Mouse (Mus musculus) CH12.LX (cell line): ENCODE results near the gene Dgcr6.

Experiments used
- CTCF ChIP-seq, 2 experiments: IDR thresholded peaks in 1 of 2; conservative IDR thresholded peaks in 1 of 2; 2 replicates each; pipeline ENCODE4 v1.5.1; 2011 to 2012; ENCODE audit warnings: low read depth in 2 of 2, low read length in 2 of 2, improper control_type of control experiment in 1 of 2, inconsistent platforms in 1 of 2, mild to moderate bottlenecking in 1 of 2, moderate library complexity in 1 of 2
- EP300 ChIP-seq: IDR thresholded peaks from 2 replicates; pipeline ENCODE4 v1.6.1; 2011; ENCODE audit warnings: low read length, improper control_type of control experiment
- GABPA ChIP-seq: IDR thresholded peaks from 2 replicates; pipeline ENCODE4 v1.6.1; 2012; ENCODE audit warnings: low read depth, low read length, improper control_type of control experiment, inconsistent platforms; ENCODE audit not compliant: insufficient replicate concordance
- HCFC1 ChIP-seq: IDR thresholded peaks from 2 replicates; pipeline ENCODE4 v1.6.1; 2012; ENCODE audit warnings: low read depth, mild to moderate bottlenecking, inconsistent platforms, low read length, improper control_type of control experiment
- KAT2A ChIP-seq: IDR thresholded peaks from 2 replicates; pipeline ENCODE4 v1.6.1; 2012; ENCODE audit warnings: low read length, improper control_type of control experiment, inconsistent platforms; ENCODE audit not compliant: insufficient replicate concordance
- MAZ ChIP-seq: IDR thresholded peaks from 2 replicates; pipeline ENCODE4 v1.6.1; 2012; ENCODE audit warnings: low read depth, mild to moderate bottlenecking, inconsistent platforms, low read length, improper control_type of control experiment, moderate library complexity
- PAX5 ChIP-seq: IDR thresholded peaks from 2 replicates; pipeline ENCODE4 v1.6.1; 2012; ENCODE audit warnings: low read length, inconsistent platforms, mixed read lengths
- POLR2A ChIP-seq: IDR thresholded peaks from 2 replicates; pipeline ENCODE4 v1.6.1; 2011; ENCODE audit warnings: low read depth, mild to moderate bottlenecking, improper control_type of control experiment, low read length
- POLR2AphosphoS2 ChIP-seq: IDR thresholded peaks from 2 replicates; pipeline ENCODE4 v1.6.1; 2011; ENCODE audit warnings: low read depth, low read length, improper control_type of control experiment
- ZC3H11A ChIP-seq: IDR thresholded peaks from 2 replicates; pipeline ENCODE4 v1.6.1; 2012; ENCODE audit warnings: low read depth, mild to moderate bottlenecking, inconsistent platforms, low read length, improper control_type of control experiment

GRCm38 (mm10) chr16:18033289-18033688, 19.4 kb upstream of the Dgcr6 start:
- TF ChIP-seq POLR2AphosphoS2 (no peak), HCFC1 (no peak), POLR2A (no peak), CTCF (conservative IDR thresholded peaks at IDR 0.05 in 1 of 2, IDR thresholded peaks at IDR 0.05 in 1 of 2; ENCODE audit: low read depth in 2 of 2, low read length in 2 of 2) (no peak), PAX5 (no peak), MAZ (no peak), KAT2A (no peak), GABPA (no peak), EP300 (no peak), ZC3H11A (no peak)
